Mouse (Mus musculus) liver, embryonic 11.5 days (tissue): ENCODE measurements around the gene Col6a6. TPM values are rescaled to one million over a fixed set of nuclear protein-coding genes. Genes with fewer than 3 reads are reported as not detected.

Experiments used
- ATAC-seq: fragments of 200-750 bp; cut with Nextera tagmentation; replicated peaks from 2 replicates; pipeline ENCODE4 v1.8.0; 2017; ENCODE audit warnings: moderate number of reproducible peaks, mild to moderate bottlenecking, moderate TSS enrichment, moderate library complexity; ENCODE audit not compliant: low FRiP score
- DNase-seq: peaks from one replicate; pipeline ENCODE4 v3.0.0-alpha.2; 2017; ENCODE audit warnings: low spot score
- H3K27ac ChIP-seq: fragments of 300-500 bp; sonication (generic); 2 replicates; pipeline ENCODE4 v1.5.1; 2014; ENCODE audit warnings: mild to moderate bottlenecking, low read depth, low read length, control low read depth
- H3K27me3 ChIP-seq: fragments of 300-500 bp; sonication (generic); replicated peaks from 2 replicates; pipeline ENCODE4 v1.6.1; 2014; ENCODE audit warnings: low read length, mixed read lengths; ENCODE audit not compliant: control insufficient read depth, insufficient read depth
- H3K36me3 ChIP-seq: fragments of 300-500 bp; sonication (generic); 2 replicates; pipeline ENCODE4 v1.6.1; 2014; ENCODE audit warnings: mild to moderate bottlenecking, low read length, moderate library complexity, mixed read lengths; ENCODE audit not compliant: control insufficient read depth, insufficient read depth
- H3K4me1 ChIP-seq: fragments of 300-500 bp; sonication (generic); replicated peaks from 2 replicates; pipeline ENCODE4 v1.6.1; 2014; ENCODE audit warnings: low read length, mixed read lengths; ENCODE audit not compliant: control insufficient read depth, insufficient read depth
- H3K4me2 ChIP-seq: fragments of 300-500 bp; sonication (generic); 2 replicates; pipeline ENCODE4 v1.6.1; 2014; ENCODE audit warnings: mild to moderate bottlenecking, control low read depth, moderate library complexity
- H3K4me3 ChIP-seq: fragments of 300-500 bp; sonication (generic); 2 replicates; pipeline ENCODE4 v1.5.1; 2014; ENCODE audit warnings: low read depth, low read length, control low read depth
- H3K9ac ChIP-seq: fragments of 300-500 bp; sonication (generic); 2 replicates; pipeline ENCODE4 v1.6.1; 2014; ENCODE audit warnings: low read depth, low read length, control low read depth
- H3K9me3 ChIP-seq: fragments of 300-500 bp; sonication (generic); 2 replicates; pipeline ENCODE4 v1.6.1; 2016; ENCODE audit warnings: low read length, inconsistent platforms, mixed read lengths; ENCODE audit not compliant: control insufficient read depth
- WGBS: fragments of 180-500 bp; shearing (Covaris S2); extraction: QIAGEN DNeasy Blood & Tissue Kit; methylation state at CpG from one replicate; pipeline ENCODE4 v1.1.7; 2014; 5-methylcytosine and 5-hydroxymethylcytosine counted together
- polyA plus RNA-seq: library from polyadenylated mRNA; unstranded; fragments of >200 nt; fragmentation: Nextera tagmentation; extraction: Ambion mirVana; gene quantifications from 2 replicates; pipeline ENCODE4 v1.2.1, GENCODE M21; 2014

The Col6a6 gene
- polyA plus RNA-seq, 1 experiment from 2014 or later: 0.21 TPM

GRCm38 (mm10) chr9:105712049-105712448, 115.9 kb downstream of the Col6a6 start:
- ATAC-seq: no peak
- Histone ChIP-seq H3K27me3 (no peaks in the 10 kb centered on the region), H3K9ac (no peak overlapping the region), H3K4me2 (no peak overlapping the region), H3K4me1 (no peaks in the 10 kb centered on the region), H3K27ac (no peak overlapping the region), H3K36me3 (no peaks in the 10 kb centered on the region), H3K4me3 (no peak overlapping the region), H3K9me3 (no peaks in the 10 kb centered on the region)
- 94% methylated on average over 3 of the region's 3 CpGs for WGBS
- no peak for DNase-seq

GRCm38 (mm10) chr9:105705011-105705410, 122.9 kb downstream of the Col6a6 start:
- Histone ChIP-seq H3K27ac (no peak overlapping the region), H3K4me3 (no peak overlapping the region), H3K27me3 (no peaks in the 10 kb centered on the region), H3K9ac (no peak overlapping the region), H3K9me3 (no peaks in the 10 kb centered on the region), H3K4me2 (no peak overlapping the region), H3K36me3 (no peaks in the 10 kb centered on the region), H3K4me1 (no peaks in the 10 kb centered on the region)
- no peak for DNase-seq
- ATAC-seq: no peak
- 93% methylated on average over 1 of the region's 1 CpGs for WGBS

- no peaks in the 10 kb centered on the region for H3K9me3 ChIP-seq
- no peak for ATAC-seq
Measured at GRCm38 (mm10) chr9:105704226-105704932, 123.6 kb downstream of the Col6a6 start.

GRCm38 (mm10) chr9:105701966-105702365, 126.0 kb downstream of the Col6a6 start:
- Histone ChIP-seq H3K4me3 (no peak overlapping the region), H3K9me3 (no peaks in the 10 kb centered on the region), H3K36me3 (no peaks in the 10 kb centered on the region), H3K4me1 (no peaks in the 10 kb centered on the region), H3K4me2 (no peak overlapping the region), H3K9ac (no peak overlapping the region), H3K27ac (no peak overlapping the region), H3K27me3 (no peaks in the 10 kb centered on the region)
- ATAC-seq (no peak), DNase-seq (no peak)
- WGBS: 79% methylated on average over 9 of the region's 9 CpGs

More at GRCm38 (mm10) chr9:105704226-105704932, 123.6 kb downstream of the Col6a6 start:
- no peak for DNase-seq
- no peak overlapping the region for H3K27ac ChIP-seq
- no peak overlapping the region for H3K9ac ChIP-seq
- no peak overlapping the region for H3K4me2 ChIP-seq
- H3K27me3 ChIP-seq: no peaks in the 10 kb centered on the region
- no peak overlapping the region for H3K4me3 ChIP-seq
- WGBS: 82% methylated on average over 16 of the region's 16 CpGs
- no peaks in the 10 kb centered on the region for H3K4me1 ChIP-seq
- H3K36me3 ChIP-seq: no peaks in the 10 kb centered on the region

- Histone ChIP-seq H3K4me1 (no peaks in the 10 kb centered on the region), H3K4me3 (no peak overlapping the region), H3K36me3 (no peaks in the 10 kb centered on the region), H3K4me2 (no peak overlapping the region), H3K9me3 (no peaks in the 10 kb centered on the region), H3K27me3 (no peaks in the 10 kb centered on the region), H3K9ac (no peak overlapping the region), H3K27ac (no peak overlapping the region)
- DNase-seq (no peak), ATAC-seq (no peak)
- 83% methylated on average over 6 of the region's 6 CpGs for WGBS
Measured at GRCm38 (mm10) chr9:105700702-105701101, 127.3 kb downstream of the Col6a6 start.

GRCm38 (mm10) chr9:105697764-105698396, 130.1 kb downstream of the Col6a6 start:
- ATAC-seq (peak; percentile 26; the same call in 1 of the 2 replicates), DNase-seq (no peak)
- H3K27me3 ChIP-seq: no peaks in the 10 kb centered on the region
- no peak overlapping the region for H3K27ac ChIP-seq
- no peaks in the 10 kb centered on the region for H3K36me3 ChIP-seq
- H3K9ac ChIP-seq: no peak overlapping the region
- WGBS: 68% methylated on average over 9 of the region's 9 CpGs
- no peaks in the 10 kb centered on the region for H3K9me3 ChIP-seq
- no peak overlapping the region for H3K4me3 ChIP-seq
- no peak overlapping the region for H3K4me2 ChIP-seq
- no peaks in the 10 kb centered on the region for H3K4me1 ChIP-seq

GRCm38 (mm10) chr9:105696818-105697564, 131.0 kb downstream of the Col6a6 start:
- no peak overlapping the region for H3K9ac ChIP-seq
- H3K4me2 ChIP-seq: no peak overlapping the region
- no peak overlapping the region for H3K4me3 ChIP-seq
- H3K9me3 ChIP-seq: no peaks in the 10 kb centered on the region
- 85% methylated on average over 7 of the region's 7 CpGs for WGBS
- DNase-seq (no peak), ATAC-seq (no peak)
- no peaks in the 10 kb centered on the region for H3K27me3 ChIP-seq
- no peak overlapping the region for H3K27ac ChIP-seq
- no peaks in the 10 kb centered on the region for H3K4me1 ChIP-seq
- no peaks in the 10 kb centered on the region for H3K36me3 ChIP-seq

GRCm38 (mm10) chr9:105693854-105694253, 134.1 kb downstream of the Col6a6 start:
- ATAC-seq (no peak; the same call in 1 of the 2 replicates), DNase-seq (peak; percentile 76)
- H3K4me2 ChIP-seq: no peak overlapping the region
- no peak overlapping the region for H3K9ac ChIP-seq
- no peaks in the 10 kb centered on the region for H3K36me3 ChIP-seq
- H3K27ac ChIP-seq: no peak overlapping the region
- no peaks in the 10 kb centered on the region for H3K4me1 ChIP-seq
- WGBS: 5% methylated on average over 5 of the region's 5 CpGs
- H3K9me3 ChIP-seq: no peaks in the 10 kb centered on the region
- no peak overlapping the region for H3K4me3 ChIP-seq
- H3K27me3 ChIP-seq: no peaks in the 10 kb centered on the region
